Mouse (Mus musculus) brain, embryonic 14.5 days (tissue): ENCODE measurements around the gene Dus2. TPM values are rescaled to one million over a fixed set of nuclear protein-coding genes. Genes with fewer than 3 reads are reported as not detected.
A peak's percentile ranks its signal among the peaks of the same experiment; 100 is the strongest.

ENCODE experiments used
- DNase-seq: peaks from one replicate; pipeline ENCODE4 v3.0.0-alpha.2; 2011; ENCODE audit warnings: low read depth
- CTCF ChIP-seq: fragments of 200-500 bp; IDR thresholded peaks from 2 replicates; pipeline ENCODE4 v1.5.1; 2012; ENCODE audit warnings: inconsistent platforms, mild to moderate bottlenecking, moderate library complexity, borderline replicate concordance; ENCODE audit not compliant: insufficient read depth, insufficient read length; ENCODE audit errors: extremely low read depth
- POLR2A ChIP-seq: fragments of 200-500 bp; IDR thresholded peaks from 2 replicates; pipeline ENCODE4 v1.6.1; 2012; ENCODE audit warnings: mild to moderate bottlenecking, inconsistent platforms, borderline replicate concordance; ENCODE audit not compliant: poor library complexity, insufficient read depth, insufficient read length, severe bottlenecking; ENCODE audit errors: extremely low read depth
- polyA plus RNA-seq: library from polyadenylated mRNA; depleted of rRNA; stranded (reverse); fragments of >200 nt; gene quantifications from 2 replicates; pipeline ENCODE4 v1.2.3, GENCODE M21; 2012; rRNA removed

The Dus2 gene
- polyA plus RNA-seq, 1 experiment: 24.4 TPM

GRCm38 (mm10) chr8:106075161-106075862 is 84.2 kb downstream of the Dus2 start:
- DNase-seq: peak; percentile 57
- TF ChIP-seq POLR2A (no peak), CTCF (peak; percentile 6; the same call in 1 of the 2 replicates)

- TF ChIP-seq POLR2A (no peak), CTCF (no peak)
- DNase-seq: no peak
These were observed 84.7 kb downstream of the Dus2 start for GRCm38 (mm10) chr8:106075863-106076174.

GRCm38 (mm10) chr8:106076612-106077011 is 85.5 kb downstream of the Dus2 start:
- DNase-seq: peak; percentile 20
- TF ChIP-seq CTCF: peak; percentile 39; the same call in 1 of the 2 replicates
- no peak for TF ChIP-seq POLR2A

GRCm38 (mm10) chr8:106077452-106078067 is 86.4 kb downstream of the Dus2 start:
- TF ChIP-seq CTCF (peak; percentile 7; the same call in 1 of the 2 replicates), POLR2A (no peak)
- DNase-seq: no peak

GRCm38 (mm10) chr8:106102321-106102720 is 111.2 kb downstream of the Dus2 start:
- no peak for DNase-seq
- no peak for TF ChIP-seq CTCF
- no peak for TF ChIP-seq POLR2A

Other genes starting within 250 kb of the Dus2 start
- 56.1 and 62.6 TPM in 2 replicates for gene Gfod2, start 232.7 kb upstream of the Dus2 start, polyA plus RNA-seq
- 35.7 and 39.7 TPM in 2 replicates for gene Ranbp10, start 164.0 kb upstream of the Dus2 start, polyA plus RNA-seq
- 0.37 and 0.54 TPM in 2 replicates for gene Tsnaxip1, start 163.6 kb upstream of the Dus2 start, polyA plus RNA-seq
- gene Cenpt, start 138.1 kb upstream of the Dus2 start, polyA plus RNA-seq: 83.0 and 109 TPM in 2 replicates
- 61.3 and 78.5 TPM in 2 replicates for gene Thap11, start 136.2 kb upstream of the Dus2 start, polyA plus RNA-seq
- 190 and 196 TPM in 2 replicates for gene Nutf2, start 130.8 kb upstream of the Dus2 start, polyA plus RNA-seq
- gene Edc4, start 110.5 kb upstream of the Dus2 start, polyA plus RNA-seq: 80.3 and 85.4 TPM in 2 replicates
- 0.90 and 1.6 TPM in 2 replicates for gene Nrn1l, start 97.8 kb upstream of the Dus2 start, polyA plus RNA-seq
- 23.6 and 26.8 TPM in 2 replicates for gene Pskh1, start 90.9 kb upstream of the Dus2 start, polyA plus RNA-seq
- 7.8 and 10.2 TPM in 2 replicates for gene Ctrl, start 57.5 kb upstream of the Dus2 start, polyA plus RNA-seq
- 51.6 and 64.8 TPM in 2 replicates for gene Psmb10, start 52.9 kb upstream of the Dus2 start, polyA plus RNA-seq
- gene Lcat, start 48.0 kb upstream of the Dus2 start, polyA plus RNA-seq: 2.0 and 2.3 TPM in 2 replicates
- gene Slc12a4, start 25.2 kb upstream of the Dus2 start, polyA plus RNA-seq: 15.2 and 17.0 TPM in 2 replicates
- gene Dpep3, start 11.9 kb upstream of the Dus2 start, polyA plus RNA-seq: not detected in 2 replicates
- gene Dpep2nb, start 14.6 kb downstream of the Dus2 start, polyA plus RNA-seq: not detected in 2 replicates
- 16.5 and 17.8 TPM in 2 replicates for gene Ddx28, start 20.5 kb downstream of the Dus2 start, polyA plus RNA-seq
- gene Nfatc3, start 67.5 kb downstream of the Dus2 start, polyA plus RNA-seq: 11.1 and 13.1 TPM in 2 replicates
- 1.3 and 1.5 TPM in 2 replicates for gene Esrp2, start 145.6 kb downstream of the Dus2 start, polyA plus RNA-seq
- 12.7 and 16.1 TPM in 2 replicates for gene Pla2g15, start 159.1 kb downstream of the Dus2 start, polyA plus RNA-seq
- 56.7 and 65.4 TPM in 2 replicates for gene Slc7a6, start 177.5 kb downstream of the Dus2 start, polyA plus RNA-seq
- 42.0 and 45.3 TPM in 2 replicates for gene Slc7a6os, start 219.6 kb downstream of the Dus2 start, polyA plus RNA-seq
- 44.9 and 47.7 TPM in 2 replicates for gene Prmt7, start 219.6 kb downstream of the Dus2 start, polyA plus RNA-seq